Mouse (Mus musculus): ENCODE results near the gene Smarca2. TPM values are rescaled to one million over a fixed set of nuclear protein-coding genes. Genes with fewer than 3 reads are reported as not detected.

The Smarca2 gene
- polyA plus RNA-seq, 1 experiment from 2014 or later: 91.9 TPM

DNA sequence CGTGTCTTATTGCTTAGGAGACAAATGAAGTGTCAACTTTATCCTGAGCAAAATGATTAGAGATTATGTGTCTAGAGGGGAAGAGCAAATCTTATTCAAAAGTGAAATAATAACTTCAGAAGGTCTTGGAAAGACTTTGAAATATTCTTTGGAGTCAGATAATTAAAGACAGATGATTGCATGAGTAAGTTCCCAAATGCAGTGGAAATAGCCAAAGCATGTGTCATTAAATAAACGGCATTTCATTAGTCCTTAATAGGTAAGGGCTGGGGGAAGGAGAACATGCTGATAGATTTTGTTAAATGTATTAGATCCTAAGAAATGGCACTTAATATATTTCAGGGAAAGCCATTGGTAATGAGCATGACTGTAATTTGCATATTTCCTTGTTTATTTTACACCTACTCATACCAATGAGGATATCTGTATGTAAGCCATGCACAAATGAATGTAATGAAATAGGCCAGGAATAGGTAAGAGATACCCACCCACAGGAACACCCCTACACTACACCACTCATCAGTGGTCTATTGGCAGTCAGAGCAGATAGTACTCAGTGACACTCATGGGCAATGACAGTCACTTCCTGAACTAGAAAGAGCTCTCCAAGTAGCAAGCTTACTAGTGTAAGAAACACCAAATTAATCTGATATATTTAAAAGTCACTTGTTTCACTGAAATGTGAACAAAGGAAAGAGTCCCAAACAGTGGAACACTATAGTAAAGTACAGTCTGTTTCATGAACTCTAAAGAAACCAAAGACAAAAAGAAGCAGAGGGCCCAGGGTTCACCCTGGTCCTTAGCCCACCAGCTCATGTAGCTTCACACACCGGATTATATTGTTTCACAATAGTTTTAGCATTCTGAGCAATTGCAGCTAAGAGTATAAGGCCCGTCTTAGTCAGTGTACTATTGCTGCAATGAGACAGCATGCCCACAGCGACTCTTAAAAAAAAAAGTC, 185.8 kb downstream of the Smarca2 start:
- 67% methylated on average over 5 of the region's 5 CpGs for WGBS
- Histone ChIP-seq H3K4me2 (no peak overlapping the region), H3K27ac (no peak overlapping the region), H3K9ac (no peak overlapping the region), H3K27me3 (no peaks in the 10 kb centered on the region), H3K4me3 (no peak overlapping the region), H3K4me1 (no peaks in the 10 kb centered on the region), H3K36me3 (no peaks in the 10 kb centered on the region), H3K9me3 (no peaks in the 10 kb centered on the region)
- no peak for ATAC-seq (ENCODE audit: insufficient number of reproducible peaks, insufficient read depth, low FRiP score, low TSS enrichment, low read depth)

DNA sequence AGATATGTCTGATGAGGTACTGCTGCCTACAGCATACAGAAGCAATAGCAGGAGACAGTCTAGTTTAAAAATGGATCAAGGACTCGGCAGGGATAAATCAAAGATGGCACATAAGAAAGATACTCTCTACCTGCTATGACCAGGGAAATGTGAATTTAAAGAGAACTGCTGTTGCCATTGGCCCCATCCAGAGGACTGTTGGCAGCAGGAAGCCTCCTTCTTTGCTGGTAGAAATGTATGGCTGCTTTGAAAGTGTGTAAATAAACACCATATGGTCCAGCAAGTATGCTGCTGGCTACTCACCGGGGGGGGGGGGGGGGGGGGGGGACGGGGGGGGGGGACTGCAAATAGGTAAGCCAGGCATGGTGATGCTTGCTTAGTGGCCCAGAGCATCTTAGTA, 189.5 kb downstream of the Smarca2 start:
- H3K9ac ChIP-seq: no peak overlapping the region
- 32% methylated on average over 2 of the region's 3 CpGs for WGBS
- H3K4me2 ChIP-seq: no peak overlapping the region
- H3K4me1 ChIP-seq: no peaks in the 10 kb centered on the region
- H3K27ac ChIP-seq: no peak overlapping the region
- H3K36me3 ChIP-seq: no peaks in the 10 kb centered on the region
- H3K4me3 ChIP-seq: no peak overlapping the region
- ATAC-seq (ENCODE audit: insufficient number of reproducible peaks, insufficient read depth, low FRiP score, low TSS enrichment, low read depth): no peak
- no peaks in the 10 kb centered on the region for H3K27me3 ChIP-seq
- no peaks in the 10 kb centered on the region for H3K9me3 ChIP-seq

DNA sequence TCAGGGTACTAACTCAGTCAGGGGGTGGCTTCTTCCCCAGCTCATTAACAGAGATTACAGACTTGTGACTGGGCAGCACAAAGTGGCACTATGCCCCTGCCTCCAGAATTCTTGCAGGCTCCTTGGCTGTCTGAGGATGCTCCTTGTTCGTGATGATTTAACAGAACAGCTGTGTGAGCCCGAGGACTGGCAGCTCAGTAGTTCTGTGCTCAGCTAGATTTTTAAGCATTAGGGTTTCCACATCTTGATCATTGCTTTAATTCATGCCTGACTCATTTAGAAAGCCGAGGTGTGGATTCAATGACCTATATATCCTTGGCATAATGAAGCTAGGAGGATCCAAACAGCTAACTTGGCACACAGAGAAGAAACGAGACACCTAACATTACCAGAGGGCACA, 191.2 kb downstream of the Smarca2 start:
- ATAC-seq (ENCODE audit: insufficient number of reproducible peaks, insufficient read depth, low FRiP score, low TSS enrichment, low read depth): no peak
- Histone ChIP-seq H3K9me3 (no peaks in the 10 kb centered on the region), H3K4me3 (no peak overlapping the region), H3K9ac (no peak overlapping the region), H3K27ac (no peak overlapping the region), H3K36me3 (no peaks in the 10 kb centered on the region), H3K4me2 (no peak overlapping the region), H3K27me3 (no peaks in the 10 kb centered on the region), H3K4me1 (no peaks in the 10 kb centered on the region)
- WGBS: 76% methylated on average over 4 of the region's 4 CpGs

DNA sequence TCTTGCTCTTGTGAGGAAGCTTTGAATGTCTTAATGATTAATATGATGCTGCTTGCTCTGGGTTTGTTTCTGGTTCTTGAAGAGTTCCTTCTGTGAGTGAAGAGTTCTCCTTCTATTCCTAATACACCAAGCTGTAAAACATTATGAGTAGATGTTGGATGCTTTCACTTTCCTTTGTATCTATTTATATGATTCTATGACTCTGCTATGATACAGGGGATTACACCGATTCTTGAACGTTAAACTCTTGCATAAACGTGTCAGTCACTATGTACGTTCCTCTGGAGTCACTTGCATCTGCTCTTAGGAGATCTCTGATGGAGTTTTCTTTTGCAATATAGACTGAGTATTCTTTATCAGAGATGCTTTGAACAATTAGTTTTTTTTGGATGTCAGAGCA, 199.6 kb downstream of the Smarca2 start:
- Histone ChIP-seq H3K4me2 (no peak overlapping the region), H3K9ac (no peak overlapping the region), H3K36me3 (no peaks in the 10 kb centered on the region), H3K9me3 (no peaks in the 10 kb centered on the region), H3K27me3 (no peaks in the 10 kb centered on the region), H3K27ac (no peak overlapping the region), H3K4me1 (no peaks in the 10 kb centered on the region), H3K4me3 (no peak overlapping the region)
- ATAC-seq (ENCODE audit: insufficient number of reproducible peaks, insufficient read depth, low FRiP score, low TSS enrichment, low read depth): no peak
- WGBS: 84% methylated on average over 4 of the region's 4 CpGs

DNA sequence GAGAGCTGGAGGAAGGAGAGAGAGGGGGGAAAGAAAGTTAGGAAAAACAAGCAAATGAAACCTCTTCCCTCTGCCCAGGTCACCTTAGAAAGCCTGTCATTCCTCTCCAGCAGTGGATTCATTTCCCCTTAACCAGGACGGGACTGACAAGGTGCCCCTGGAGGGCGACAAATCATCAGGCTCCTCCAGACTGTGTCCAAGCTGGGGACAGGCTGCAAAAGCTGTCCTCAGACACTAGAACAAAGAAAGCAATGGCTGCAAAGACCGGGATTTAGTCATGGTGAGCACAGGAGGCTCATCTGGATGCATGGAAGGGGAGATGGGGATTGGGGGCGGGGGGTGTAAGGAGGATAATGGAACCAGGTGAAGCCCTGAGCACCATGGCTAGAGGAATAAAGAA, 209.8 kb downstream of the Smarca2 start:
- Histone ChIP-seq H3K27me3 (no peaks in the 10 kb centered on the region), H3K4me2 (no peak overlapping the region), H3K4me3 (no peak overlapping the region), H3K9me3 (0 out of 2 replicates have a peak, but pooled peaks cover 3% of the 10 kb centered on the region), H3K36me3 (no peaks in the 10 kb centered on the region), H3K27ac (no peak overlapping the region), H3K4me1 (peaks cover 9% of the 10 kb centered on the region; the same call in 1 of the 2 replicates), H3K9ac (no peak overlapping the region)
- no peak for ATAC-seq (ENCODE audit: insufficient number of reproducible peaks, insufficient read depth, low FRiP score, low TSS enrichment, low read depth)
- 36% methylated on average over 4 of the region's 4 CpGs for WGBS

DNA sequence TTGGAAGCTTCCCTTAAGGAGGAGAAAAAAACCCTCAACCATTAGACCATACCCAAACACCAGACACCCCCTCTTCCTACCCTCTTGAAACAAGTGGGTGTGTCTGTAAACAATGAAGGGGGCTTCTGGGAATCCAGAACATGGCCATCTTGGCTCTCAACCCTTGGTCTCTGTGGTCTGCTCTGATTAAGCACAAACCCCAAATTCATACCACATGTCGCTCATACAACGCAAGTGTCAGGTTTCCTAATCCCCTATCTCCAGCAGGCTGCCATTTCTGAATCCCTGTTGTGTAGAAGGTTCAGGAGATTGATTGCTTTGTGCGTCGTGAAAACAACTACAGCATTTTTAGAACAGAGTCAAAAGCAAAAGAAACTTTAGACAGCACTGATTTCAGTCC, 213.1 kb downstream of the Smarca2 start:
- WGBS: 31% methylated on average over 4 of the region's 4 CpGs
- Histone ChIP-seq H3K4me1 (peaks cover 24% of the 10 kb centered on the region), H3K4me3 (no peak overlapping the region), H3K36me3 (no peaks in the 10 kb centered on the region), H3K9me3 (no peaks in the 10 kb centered on the region), H3K4me2 (no peak overlapping the region), H3K9ac (no peak overlapping the region), H3K27me3 (no peaks in the 10 kb centered on the region), H3K27ac (0 out of 2 replicates have a peak overlapping the region, but pooled peaks have one; percentile 16)
- ATAC-seq (ENCODE audit: insufficient number of reproducible peaks, insufficient read depth, low FRiP score, low TSS enrichment, low read depth): no peak

Measured in embryonic facial prominence, embryonic 13.5 days (tissue).